Mouse (Mus musculus): ENCODE measurements around the gene Fkbp11.
A peak's percentile ranks its signal among the peaks of the same experiment; 100 is the strongest.

The Fkbp11 gene

DNA sequence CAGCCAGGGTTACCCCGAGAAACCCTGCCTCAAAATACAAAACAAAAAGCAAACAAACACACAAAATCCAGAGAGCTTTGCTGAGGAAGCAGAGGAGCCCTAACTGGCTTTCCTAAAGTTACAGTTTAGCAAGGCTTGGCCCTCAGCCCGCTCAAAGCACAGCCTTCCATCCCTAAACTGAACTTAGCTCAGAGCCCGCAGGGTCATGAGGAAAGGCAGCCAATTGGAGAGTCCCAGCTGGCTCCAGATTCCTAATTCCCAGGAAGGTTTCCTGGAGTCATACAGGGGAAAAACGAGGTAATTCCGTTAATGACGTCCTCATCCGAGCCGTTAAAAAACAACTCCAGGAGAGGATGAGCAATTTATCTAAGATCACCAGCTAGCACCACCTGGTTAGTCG lies 32.3 kb downstream of the Fkbp11 start:
- DNase-seq (ENCODE audit: low read depth, low spot score), result no peak

DNA sequence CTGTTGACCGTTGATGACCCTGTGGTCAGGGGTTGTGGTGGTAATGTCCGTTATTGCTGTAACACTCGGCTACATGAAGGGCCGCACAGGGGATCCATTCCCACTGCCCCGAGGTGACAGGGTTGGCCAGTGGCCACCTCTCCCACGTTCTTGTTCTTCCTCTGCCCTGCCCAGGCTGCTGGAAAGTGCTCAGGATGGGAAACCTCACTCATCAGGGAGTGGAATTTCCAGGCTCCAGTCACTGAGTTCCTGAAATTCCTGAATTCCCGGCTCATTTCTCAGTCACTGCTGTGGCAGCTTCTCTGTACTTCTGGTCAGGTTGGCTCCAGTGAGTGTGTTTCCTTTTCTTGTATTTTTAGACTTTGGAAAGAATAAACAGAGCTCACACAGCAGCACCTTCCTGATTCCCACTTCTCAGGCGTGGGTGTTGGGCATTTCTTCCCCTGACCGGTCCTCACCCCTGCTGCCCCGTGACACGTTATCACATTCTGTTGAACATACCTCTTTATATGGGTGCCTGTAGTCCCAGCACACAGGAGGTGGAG lies 35.8 kb downstream of the Fkbp11 start:
- DNase-seq (ENCODE audit: low read depth, low spot score), result no peak

DNA sequence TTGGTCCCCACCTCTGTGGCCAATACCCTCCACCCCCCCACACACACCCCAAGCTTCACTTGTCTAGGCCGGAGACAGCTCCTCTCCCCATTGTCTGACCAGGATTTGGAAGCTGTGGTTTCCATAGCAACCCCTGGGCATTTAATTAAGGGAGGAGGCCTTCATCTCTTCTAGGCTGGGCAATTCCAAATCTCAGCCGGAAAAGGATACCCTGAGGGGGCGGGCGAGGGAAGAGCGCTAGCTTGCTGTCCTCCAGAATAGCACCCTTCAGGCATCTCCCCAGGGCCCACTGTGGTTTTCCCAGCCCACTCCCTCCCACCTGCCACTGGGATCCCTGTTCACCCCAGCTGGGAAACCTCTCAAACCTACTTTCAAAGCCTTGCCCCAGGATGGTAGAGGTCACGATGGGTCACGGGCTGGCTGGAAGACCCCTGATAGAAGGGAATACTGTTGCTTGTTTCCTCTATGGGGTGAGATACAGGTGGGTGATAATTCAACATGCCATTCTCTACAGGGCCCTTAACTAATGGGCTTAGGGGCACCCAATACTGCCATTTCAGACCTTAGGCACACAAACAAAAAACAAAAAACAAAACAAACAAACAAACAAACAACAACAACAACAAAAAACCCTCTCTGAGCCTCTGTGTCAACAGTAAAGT lies 36.4 kb downstream of the Fkbp11 start:
- DNase-seq (ENCODE audit: low read depth, low spot score), result no peak

DNA sequence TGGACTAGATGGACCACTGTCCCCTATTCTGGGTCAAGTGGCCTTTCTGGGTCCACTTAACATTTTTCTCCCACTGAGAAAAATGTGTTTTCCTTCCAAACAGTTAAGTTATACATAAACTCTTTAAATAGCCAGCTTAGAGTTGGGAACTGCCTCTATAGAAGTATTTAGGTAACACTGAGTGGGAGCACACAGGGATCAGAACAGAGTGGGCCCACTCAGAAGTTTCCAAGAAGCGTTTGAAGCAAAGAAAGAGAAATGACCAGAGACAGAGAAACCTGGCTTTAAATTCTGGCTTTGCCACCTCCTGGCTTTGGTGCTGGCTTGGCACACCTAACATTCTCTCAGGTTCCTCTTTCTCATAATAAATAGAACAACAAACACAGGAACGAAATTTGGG lies 38.3 kb downstream of the Fkbp11 start:
- no peak for DNase-seq (ENCODE audit: low read depth, low spot score)

DNA sequence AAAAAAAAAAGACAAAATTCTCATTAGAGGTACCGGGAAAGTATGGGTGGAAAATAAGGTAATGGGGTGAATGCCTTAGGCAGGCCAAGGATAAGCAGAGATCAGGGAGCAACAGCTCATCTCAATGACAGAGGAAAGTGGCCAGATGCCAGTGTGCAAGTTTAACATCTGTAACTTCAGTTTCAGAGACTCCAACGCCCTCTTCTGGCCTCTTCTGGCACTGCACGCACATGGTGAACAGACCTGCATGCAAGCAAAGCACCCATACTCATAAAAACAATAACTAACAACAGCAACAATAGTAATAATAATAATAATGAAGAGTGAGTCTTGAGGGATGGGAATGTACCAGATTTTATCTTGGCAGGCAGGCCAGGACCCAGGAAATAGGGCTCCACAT lies 42.1 kb downstream of the Fkbp11 start:
- DNase-seq (ENCODE audit: low read depth, low spot score), result peak; percentile 20

DNA sequence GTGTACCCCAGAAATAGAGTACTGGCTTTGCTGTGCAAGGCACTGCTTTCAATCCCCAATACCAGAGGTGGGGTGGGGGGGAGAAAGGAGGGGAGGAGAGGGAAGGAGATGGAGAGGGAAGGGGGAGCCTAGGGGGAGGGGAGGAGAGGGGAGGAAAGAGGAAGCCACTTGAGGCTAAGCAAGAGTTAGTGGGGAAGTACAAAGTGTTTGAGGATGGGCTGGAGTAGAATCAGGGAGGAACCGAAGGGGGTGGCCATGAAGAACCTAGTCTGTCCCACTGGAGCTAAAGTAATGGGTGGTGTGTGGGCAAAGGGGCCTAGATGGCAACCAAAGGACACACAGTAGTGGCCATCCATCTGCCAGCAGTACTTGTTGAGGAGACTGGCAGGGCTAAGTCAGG lies 44.3 kb downstream of the Fkbp11 start:
- no peak for DNase-seq (ENCODE audit: low read depth, low spot score)

DNA sequence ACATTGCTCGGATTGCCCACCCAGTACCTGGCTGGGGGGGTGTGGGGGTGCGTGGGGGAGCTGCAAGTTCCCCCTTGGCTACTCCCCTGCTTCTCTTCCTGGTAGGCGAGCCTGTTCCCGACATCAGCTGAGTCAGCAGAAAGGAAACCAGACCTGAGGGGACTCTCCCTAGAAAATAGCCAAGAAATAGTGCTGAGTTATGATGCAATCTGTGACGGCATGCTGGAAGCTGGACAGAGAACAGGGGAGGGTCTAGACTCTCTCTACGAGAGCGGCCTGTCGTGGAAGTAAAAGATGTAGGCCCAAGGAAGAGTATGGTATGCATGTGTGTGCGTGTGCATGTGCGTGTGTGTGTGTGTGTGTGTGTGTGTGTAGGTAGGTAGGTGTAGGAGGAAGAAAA lies 44.8 kb downstream of the Fkbp11 start:
- no peak for DNase-seq (ENCODE audit: low read depth, low spot score)

DNA sequence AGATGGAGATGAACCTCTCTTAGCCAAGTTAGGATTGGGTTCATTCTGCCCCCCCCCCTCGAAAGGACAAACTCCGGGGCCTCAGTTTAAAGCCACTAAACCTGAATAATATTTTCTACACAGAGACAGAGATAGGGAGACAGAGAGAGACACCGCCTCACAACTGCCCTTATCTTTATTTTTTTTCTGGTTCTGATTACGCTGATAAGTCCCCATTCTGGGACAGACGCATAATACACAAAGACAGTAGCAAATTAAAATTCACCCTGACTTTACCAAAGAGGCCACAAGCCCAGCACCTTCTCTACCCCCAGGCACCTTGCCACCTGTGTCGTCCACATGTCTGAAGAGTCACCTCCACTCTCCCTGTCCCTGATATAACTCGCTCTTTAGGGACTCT lies 46.4 kb downstream of the Fkbp11 start:
- DNase-seq (ENCODE audit: low read depth, low spot score), result no peak

DNA sequence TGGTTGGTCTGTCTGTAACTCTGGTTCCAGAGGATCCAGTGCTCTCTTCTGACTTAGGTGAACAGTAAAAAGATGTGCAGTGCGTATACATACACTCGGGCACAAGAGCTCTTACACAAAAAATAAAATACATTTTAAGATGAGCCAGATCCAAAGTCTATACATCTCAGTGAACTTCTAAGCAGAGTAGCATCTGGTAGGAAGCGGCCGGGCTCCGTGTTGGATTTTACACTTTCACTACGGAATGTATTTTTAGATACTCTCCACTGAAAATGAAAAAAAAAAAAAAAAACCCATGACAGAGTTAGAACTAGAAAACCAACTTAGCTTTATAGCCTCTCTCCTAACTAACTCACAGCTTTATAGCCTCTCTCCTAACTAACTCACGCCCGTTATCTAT lies 47.3 kb downstream of the Fkbp11 start:
- DNase-seq (ENCODE audit: low read depth, low spot score), result no peak

DNA sequence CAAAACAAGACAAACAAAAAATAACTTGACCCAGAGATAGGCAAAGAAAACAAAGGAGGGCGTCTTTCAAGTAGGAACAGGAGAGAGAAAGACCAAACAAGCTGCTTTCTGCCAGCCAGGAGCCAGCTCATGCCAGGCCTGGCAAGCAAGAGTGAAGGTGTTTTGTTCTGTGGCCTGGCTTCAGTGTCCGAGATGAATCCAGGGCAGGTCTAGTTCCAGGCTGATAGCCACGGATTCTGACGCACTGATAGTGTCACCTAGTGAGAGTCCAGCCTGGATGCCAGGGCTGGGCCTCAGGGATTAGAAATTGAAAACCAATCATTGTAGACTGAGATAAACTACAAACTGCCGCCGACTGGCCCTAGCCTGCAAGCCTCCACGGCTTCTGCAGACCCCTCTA lies 50.0 kb downstream of the Fkbp11 start:
- DNase-seq (ENCODE audit: low read depth, low spot score), result no peak

DNA sequence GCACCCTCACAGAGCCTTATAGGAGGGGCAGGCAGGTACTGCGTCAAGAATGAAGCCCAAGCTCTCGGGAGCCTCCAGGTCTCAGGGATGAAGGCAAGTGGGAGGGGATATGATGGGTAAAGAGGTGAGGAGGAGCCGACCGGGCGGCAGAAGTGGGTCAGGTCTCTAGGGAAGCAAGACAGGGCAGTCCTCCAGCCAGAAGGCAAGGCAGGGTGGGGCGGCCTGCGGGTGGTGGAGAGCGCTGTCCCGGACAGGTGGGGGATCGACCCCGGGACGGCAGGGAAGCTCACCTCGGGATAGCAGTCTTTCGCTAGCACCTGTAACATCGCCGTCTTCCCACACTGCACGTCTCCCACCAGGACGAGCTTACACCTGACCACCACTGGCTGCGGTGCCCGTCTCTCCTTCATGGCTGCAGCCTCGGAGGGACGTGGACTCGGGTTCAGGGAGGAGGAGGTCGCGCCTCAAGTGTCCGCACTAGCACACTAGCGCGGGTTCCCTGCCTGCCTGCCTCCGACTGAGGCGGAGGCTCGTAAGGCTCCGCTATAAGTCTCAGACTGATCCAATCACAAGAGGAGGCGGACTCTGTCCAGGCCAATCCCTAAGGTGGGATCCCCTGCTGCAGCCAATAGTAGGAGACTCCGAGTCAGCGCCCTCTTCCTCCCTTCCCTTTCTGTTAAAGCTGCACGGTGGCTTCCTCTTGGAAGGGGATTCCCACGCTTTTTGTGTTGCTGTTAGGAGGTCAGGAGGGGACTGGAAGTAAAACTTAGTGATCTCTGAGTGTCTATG lies 50.9 kb downstream of the Fkbp11 start, which contains the start of gene Rnd1:
Gene Rnd1, minus strand, starts transcription at position 522 of the 789 bp plus-strand sequence.
- DNase-seq (ENCODE audit: low read depth, low spot score), result peak; percentile 86

DNA sequence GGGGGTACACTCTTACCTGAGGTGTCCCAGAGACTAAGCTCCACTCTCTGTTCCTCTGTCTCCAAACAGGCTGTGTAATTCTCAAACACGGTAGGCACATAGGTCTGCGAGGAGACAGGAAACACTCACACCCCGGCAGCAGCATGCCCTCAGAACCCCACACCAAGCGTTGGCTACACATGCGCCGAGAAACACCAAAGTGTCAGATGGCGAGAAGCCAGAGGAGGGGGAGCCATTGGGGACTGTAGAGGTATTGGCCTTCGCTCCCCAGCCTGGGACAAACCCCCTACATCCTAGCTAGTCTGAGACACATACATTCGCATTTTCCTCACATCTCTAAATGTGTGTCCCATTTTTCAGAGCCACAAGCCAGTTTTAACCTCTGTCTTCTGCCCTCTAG lies 51.5 kb downstream of the Fkbp11 start:
- peak; percentile 62 for DNase-seq (ENCODE audit: low read depth, low spot score)

DNA sequence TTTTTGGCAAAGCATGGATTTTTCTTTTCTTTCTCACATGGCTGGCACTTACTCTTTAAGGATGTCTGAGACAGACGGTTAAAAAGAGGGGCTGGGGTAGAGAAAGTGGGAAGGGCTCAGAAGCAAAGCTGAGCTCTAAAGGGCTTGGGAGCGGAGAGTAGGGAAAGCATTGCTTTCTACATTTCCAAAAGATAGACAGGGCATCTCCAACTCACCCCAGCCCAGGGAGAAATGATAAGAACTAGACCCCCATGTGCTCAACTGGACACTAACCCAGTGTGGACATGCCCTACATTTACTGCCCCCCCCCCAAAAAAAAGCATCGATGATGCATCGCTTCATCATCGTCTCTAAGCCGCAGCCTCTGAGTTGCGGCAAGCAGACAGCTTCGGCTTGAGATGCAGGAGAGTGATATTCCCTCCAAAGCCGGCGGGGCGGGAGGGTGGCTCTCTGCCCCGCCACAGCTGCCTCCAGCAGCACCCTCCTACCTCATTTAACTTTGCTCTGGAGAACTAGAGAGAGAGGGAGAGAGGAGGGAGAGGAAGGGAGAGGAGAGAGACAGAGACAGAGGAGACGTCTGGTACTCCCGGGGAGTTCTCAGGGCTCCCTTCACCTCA lies 52.3 kb downstream of the Fkbp11 start:
- DNase-seq (ENCODE audit: low read depth, low spot score), result peak; percentile 21

DNA sequence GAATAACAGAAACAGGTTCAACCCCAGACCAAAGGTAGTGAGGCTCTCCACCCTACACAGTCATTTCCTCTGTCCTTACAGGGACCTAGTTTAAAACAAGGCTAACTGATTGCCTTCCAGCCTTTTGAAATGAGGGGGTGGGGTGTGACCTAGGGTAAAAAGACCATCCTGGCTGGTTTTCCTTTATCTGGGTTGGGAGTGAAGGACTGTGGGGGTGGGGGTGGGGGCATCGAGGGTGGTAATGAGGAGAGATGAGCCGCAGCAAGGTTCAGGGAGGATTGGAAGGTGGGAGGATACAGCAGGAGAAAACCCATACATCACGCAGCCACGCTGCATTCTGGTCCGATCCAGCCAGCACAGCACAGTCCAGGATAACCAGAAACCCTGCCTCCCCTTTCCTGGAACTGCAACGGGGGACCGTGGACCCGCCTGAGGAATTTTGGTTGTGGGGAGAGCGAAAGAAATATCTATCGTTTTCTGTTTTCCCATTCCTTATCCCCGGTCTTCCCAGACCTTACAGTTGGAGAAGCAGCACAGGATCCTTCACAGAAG lies 52.9 kb downstream of the Fkbp11 start:
- no peak for DNase-seq (ENCODE audit: low read depth, low spot score)

Data from CD4-positive, CD25-positive, alpha-beta regulatory T cell, adult 2 months (primary cell).